Comparison of ENCODE assay signal across 8 mouse cellular contexts in the genomic region with DNA sequence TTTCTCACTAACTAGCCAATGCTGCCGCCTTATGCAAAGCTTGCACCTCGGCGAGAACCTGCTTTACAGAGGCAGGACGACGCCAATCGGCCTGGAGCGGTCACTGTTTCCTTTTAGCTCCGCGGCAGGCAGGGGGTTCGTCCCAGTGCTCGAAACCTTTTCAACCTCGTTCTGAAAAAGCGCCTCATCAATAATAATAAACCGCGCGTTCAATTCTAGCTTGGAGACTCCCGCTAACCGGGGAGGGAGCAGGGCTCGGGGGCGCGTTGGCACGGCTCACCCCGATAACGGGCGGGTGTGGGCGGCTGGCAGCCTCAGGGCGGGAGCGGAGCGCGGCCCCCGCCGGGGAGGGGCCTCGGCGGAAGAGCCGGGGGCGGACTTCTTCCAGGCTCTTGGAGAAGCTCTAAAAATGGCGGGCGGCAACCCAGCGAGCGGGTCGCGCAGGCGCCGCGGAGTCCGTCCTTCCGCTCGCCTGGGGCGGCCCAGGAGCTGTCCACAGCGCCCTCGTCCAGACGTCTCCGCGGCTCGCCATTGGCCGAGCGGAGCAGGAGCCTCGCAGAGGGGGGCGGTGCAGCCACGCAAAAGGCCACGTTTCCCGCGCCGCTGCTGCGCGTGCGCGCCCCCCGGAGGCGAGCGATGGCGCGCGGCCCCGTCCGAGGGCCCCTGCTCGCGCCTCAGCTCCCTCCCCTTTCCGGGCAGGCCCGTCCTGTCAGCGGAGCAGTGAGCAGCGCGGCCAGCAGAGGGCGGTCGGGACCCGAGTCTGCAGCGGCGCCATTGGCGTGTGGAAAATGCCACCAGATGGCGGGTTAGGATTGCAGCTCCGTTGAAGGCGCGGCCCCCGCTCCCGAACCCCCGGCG. TPM values are rescaled to one million over a fixed set of nuclear protein-coding genes. Genes with fewer than 3 reads are reported as not detected.
DNase-seq lines count a peak whose midpoint lies in the region; ATAC-seq lines count a peak whose summit lies in the region.

No protein-coding gene starts in this region.

- H3K36me3 ChIP-seq in heart, embryonic 14.5 days (ENCODE audit: control insufficient read depth, insufficient read depth, low read length), result no peaks in the 10 kb centered on the region
- H3K36me3 ChIP-seq in liver, embryonic 13.5 days, result no peaks in the 10 kb centered on the region
- no peaks in the 10 kb centered on the region for H3K36me3 ChIP-seq in stomach, embryonic 16.5 days (ENCODE audit: control insufficient read depth, insufficient read depth, low read length)

- H3K27ac ChIP-seq in heart, embryonic 14.5 days (replicated peaks in 1 of 2; ENCODE audit: control insufficient read depth in 1 of 2, insufficient read depth in 1 of 2, low read depth in 2 of 2, low read length in 2 of 2), result peak overlapping the region; percentile 95 to 99
- H3K27ac ChIP-seq in liver, embryonic 13.5 days, result peak overlapping the region; percentile 98
- H3K27ac ChIP-seq in stomach, embryonic 16.5 days (ENCODE audit: low read length), result peak overlapping the region; percentile 98

- peak overlapping the region; percentile 74 for H3K4me2 ChIP-seq in heart, embryonic 14.5 days (ENCODE audit: low read length)
- H3K4me2 ChIP-seq in liver, embryonic 13.5 days, result peak overlapping the region; percentile 85
- H3K4me2 ChIP-seq in stomach, embryonic 16.5 days (ENCODE audit: low read depth, low read length), result peak overlapping the region; percentile 53

- H3K9ac ChIP-seq in heart, embryonic 14.5 days (ENCODE audit: low read length), result peak overlapping the region; percentile 97
- peak overlapping the region; percentile 98 for H3K9ac ChIP-seq in liver, embryonic 13.5 days
- H3K9ac ChIP-seq in stomach, embryonic 16.5 days (ENCODE audit: low read length), result peak overlapping the region; percentile 99

- no peaks in the 10 kb centered on the region for H3K27me3 ChIP-seq in heart, embryonic 14.5 days (ENCODE audit: control insufficient read depth, insufficient read depth, low read length)
- no peaks in the 10 kb centered on the region for H3K27me3 ChIP-seq in liver, embryonic 13.5 days
- H3K27me3 ChIP-seq in stomach, embryonic 16.5 days (ENCODE audit: control insufficient read depth, insufficient read depth, low read length), result no peaks in the 10 kb centered on the region

- no peaks in the 10 kb centered on the region for H3K9me3 ChIP-seq in heart, embryonic 14.5 days (ENCODE audit: control insufficient read depth, low read length)
- no peaks in the 10 kb centered on the region for H3K9me3 ChIP-seq in liver, embryonic 13.5 days (replicated peaks)
- no peaks in the 10 kb centered on the region; the same call in 1 of the 2 replicates for H3K9me3 ChIP-seq in stomach, embryonic 16.5 days (replicated peaks; ENCODE audit: control insufficient read depth, low read length)

- H3K4me1 ChIP-seq in heart, embryonic 14.5 days (ENCODE audit: control insufficient read depth in 2 of 2, insufficient read depth in 2 of 2, low read length in 2 of 2), result peaks cover 2 to 17% of the 10 kb centered on the region in 2 experiments; a peak in 3 of 4 replicates
- peaks cover 40% of the 10 kb centered on the region for H3K4me1 ChIP-seq in liver, embryonic 13.5 days (replicated peaks)
- H3K4me1 ChIP-seq in stomach, embryonic 16.5 days (ENCODE audit: control insufficient read depth, insufficient read depth, low read length), result peaks cover 10% of the 10 kb centered on the region; the same call in 1 of the 2 replicates

- peak; percentile 78 for ATAC-seq in CD4-positive, CD25-positive, alpha-beta regulatory T cell, adult 4 months
- ATAC-seq in heart, embryonic 14.5 days (ENCODE audit: insufficient number of reproducible peaks, insufficient read depth, low FRiP score, low read depth), result peak; percentile 97
- peak; percentile 95 for ATAC-seq in liver, embryonic 13.5 days (ENCODE audit: low read depth)
- peak; percentile 98 for ATAC-seq in stomach, embryonic 16.5 days (ENCODE audit: insufficient read depth, low FRiP score)

- peak overlapping the region; percentile 87 to 88 for H3K4me3 ChIP-seq in heart, embryonic 14.5 days (ENCODE audit: control insufficient read depth in 1 of 2, insufficient read depth in 1 of 2, low read depth in 1 of 2, low read length in 2 of 2)
- peak overlapping the region; percentile 93 for H3K4me3 ChIP-seq in liver, embryonic 13.5 days (replicated peaks)
- H3K4me3 ChIP-seq in stomach, embryonic 16.5 days (replicated peaks; ENCODE audit: low read length), result peak overlapping the region; percentile 83

- peak; percentile 95 for DNase-seq in c-Kit-negative CD71-positive TER-119-positive erythroid progenitor cells, embryonic 14.5 days (ENCODE audit: low read depth, low spot score)
- peak; percentile 96 for DNase-seq in fibroblast of lung, adult 2 months (ENCODE audit: low read depth)
- DNase-seq in kidney, postnatal 14 days, result peak; percentile 100
- DNase-seq in liver, embryonic 13.5 days, result peak; percentile 98
- DNase-seq in neural tube, embryonic 10.5 days (ENCODE audit: extremely low spot score, low spot score), result peak; percentile 100

- under 1% methylated on average over 82 of the region's 97 CpGs for WGBS in heart, embryonic 14.5 days
- WGBS in liver, embryonic 13.5 days (ENCODE audit: insufficient replicate concordance), result under 1% methylated on average over 93 of the region's 97 CpGs
- WGBS in stomach, embryonic 16.5 days, result 0% methylated on average over 92 of the region's 97 CpGs

RNA-seq across cellular contexts. Expression of gene Stag1, which starts 45.5 kb away (rescaled TPM):
- 100 to 1,000 TPM in 1 of 2 experiments, 10 to 100 TPM in 1; 79.9 to 126 TPM for polyA plus RNA-seq in CD4-positive, CD25-positive, alpha-beta regulatory T cell, adult 4 months (2017; shearing (Covaris generic))
- 34.4 and 34.8 TPM in 2 replicates for polyA plus RNA-seq in heart, embryonic 14.5 days (2014; fragmentation: Nextera tagmentation; extraction: Ambion mirVana)
- 20.0 and 25.5 TPM in 2 replicates for polyA plus RNA-seq in liver, embryonic 13.5 days (2015; fragmentation: Nextera tagmentation; extraction: Ambion mirVana)
- polyA plus RNA-seq in stomach, embryonic 16.5 days (2015; fragmentation: Nextera tagmentation; extraction: Ambion mirVana), result 31.9 and 35.7 TPM in 2 replicates

Comparison
In these comparisons a context has a peak if more than half of its experiments do, and no peak if none do; other contexts are left out.
1. Peak in every context shown above with its lines: DNase-seq, ATAC-seq, H3K4me3 ChIP-seq and H3K27ac ChIP-seq.